Mouse (Mus musculus) fat pad, adult 2 months (tissue): ENCODE measurements around the gene Plpp1.

Experiments
- DNase-seq: peaks from one replicate; pipeline ENCODE4 v3.0.0-alpha.2; 2011; ENCODE audit warnings: low read depth, low spot score; ENCODE audit errors: extremely low read depth

The Plpp1 gene

DNA sequence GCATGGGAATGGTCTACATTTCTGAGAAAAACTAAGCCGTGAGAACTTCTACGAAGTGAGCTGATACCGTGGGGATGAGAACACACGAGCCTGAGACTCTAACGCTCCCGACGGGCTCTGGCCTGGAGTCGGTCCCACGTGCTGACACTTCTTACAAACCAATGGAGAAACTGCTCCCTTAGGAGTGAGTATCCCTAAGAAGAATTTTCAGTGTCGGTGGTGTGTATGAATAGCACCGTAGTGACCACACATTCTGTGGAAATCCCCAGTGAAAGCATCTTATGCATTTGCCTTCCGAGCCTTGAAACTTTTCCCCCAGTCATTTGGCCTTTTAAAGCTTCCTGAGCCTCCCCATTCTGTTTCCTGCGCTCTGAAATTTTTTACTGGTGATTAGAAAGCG lies 27.7 kb upstream of the Plpp1 start:
- no peak for DNase-seq

DNA sequence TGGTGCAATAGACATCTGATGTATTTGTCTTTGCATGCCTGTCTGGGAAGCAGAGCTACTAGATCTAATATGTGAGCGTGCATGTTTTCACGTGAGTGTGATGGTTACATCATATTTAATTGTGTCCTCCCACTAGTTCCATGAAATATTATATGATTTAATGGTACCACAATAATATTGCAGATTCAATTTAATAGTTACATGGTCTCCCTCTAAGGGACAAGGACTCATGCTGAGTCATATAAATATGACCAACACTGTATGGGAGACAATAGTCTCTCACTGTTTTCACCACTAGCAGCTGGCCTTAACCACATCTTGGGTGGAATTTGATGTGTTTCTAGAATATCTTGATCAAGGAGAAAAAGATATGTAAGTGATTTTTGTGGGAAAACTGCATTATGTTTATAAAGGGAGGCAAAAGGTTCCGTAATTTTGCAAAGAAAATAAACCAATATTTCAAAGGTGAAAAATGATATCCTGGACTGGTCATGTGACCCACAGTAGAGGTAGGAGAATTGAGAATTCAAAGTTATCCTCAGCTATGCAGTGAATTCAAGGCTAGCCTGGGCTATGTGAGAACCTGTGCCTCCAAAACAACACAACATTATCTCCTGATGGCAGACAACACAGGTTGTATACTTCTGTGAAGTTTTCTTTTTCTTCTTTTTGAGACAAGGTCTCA lies 26.5 kb upstream of the Plpp1 start:
- DNase-seq, result no peak

DNA sequence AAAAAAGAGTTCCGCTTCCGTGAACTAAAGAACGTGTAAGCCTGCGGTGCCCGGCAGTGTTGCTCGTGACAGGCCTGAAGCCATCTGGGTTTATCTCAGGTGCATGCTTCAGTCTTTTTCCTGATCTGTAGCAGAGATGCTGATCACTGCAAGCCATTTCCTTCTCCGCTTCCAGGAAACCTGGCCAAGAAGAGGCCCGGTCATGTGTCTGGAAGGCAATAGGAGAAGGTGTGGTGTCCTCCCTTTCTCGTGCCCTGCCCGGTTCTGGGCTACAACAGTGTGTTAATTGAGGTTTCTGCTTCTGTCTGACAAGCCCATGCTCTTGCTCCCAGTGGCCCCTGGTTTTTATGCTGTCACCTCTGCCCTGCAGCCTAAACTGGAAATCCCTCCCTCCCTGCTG lies 24.7 kb upstream of the Plpp1 start:
- DNase-seq, result no peak

DNA sequence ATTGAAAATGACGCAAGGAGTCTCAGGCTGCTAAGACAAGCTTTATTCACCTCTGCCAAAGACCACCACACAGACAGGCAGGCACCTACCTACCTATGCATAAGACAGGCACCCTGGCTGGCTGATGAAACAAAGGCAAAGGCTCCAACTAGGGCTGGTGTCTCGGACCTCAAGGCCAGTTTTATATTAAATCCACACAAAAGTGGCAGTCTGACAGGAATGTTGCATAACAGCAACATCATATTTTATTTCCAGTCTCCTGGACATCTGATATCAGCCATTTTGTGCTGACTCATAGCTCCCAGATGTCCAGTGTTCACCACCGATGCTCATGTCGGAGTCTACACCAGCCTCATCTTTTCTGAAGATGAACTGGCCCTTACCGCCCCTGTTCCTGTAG lies 22.2 kb upstream of the Plpp1 start:
- no peak for DNase-seq

DNA sequence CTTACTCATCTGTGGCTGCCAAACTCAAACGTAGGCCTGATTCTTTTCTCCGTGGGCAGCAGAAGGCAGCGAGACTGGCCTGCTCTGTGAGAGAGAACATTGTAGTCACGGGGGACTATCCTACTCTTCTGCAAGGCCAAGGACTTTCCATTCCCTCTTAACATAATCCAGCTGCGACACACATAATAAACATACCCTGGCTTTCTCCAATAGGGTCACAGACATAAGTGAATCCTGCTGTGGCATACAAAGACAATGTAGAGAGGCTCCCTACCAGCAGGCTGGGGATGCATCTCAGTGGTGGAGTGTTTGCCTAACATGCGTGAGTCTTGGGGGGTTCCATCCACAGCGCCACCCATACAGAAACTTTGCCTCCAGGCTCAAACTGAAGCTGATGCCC lies 15.3 kb upstream of the Plpp1 start:
- DNase-seq, result no peak

DNA sequence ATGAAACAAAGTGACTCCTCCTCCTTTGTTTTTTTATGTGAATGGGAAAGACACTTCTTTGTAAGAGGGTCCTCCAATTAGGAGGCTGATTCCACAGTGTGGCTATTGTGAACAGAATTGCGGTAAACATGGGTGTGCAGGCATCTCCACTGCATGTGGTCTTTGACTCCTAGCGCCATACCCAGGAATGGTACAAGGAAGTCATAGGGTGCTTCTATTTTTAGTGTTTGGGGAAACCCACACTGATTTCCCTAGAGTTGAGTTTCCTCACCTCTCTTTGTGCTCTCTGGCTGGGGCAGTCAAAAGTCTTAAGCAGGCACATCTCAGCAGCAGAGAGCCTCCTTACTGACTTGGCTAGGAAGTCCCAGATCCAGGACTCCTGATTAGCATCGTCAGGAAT lies 14.4 kb upstream of the Plpp1 start:
- no peak for DNase-seq

DNA sequence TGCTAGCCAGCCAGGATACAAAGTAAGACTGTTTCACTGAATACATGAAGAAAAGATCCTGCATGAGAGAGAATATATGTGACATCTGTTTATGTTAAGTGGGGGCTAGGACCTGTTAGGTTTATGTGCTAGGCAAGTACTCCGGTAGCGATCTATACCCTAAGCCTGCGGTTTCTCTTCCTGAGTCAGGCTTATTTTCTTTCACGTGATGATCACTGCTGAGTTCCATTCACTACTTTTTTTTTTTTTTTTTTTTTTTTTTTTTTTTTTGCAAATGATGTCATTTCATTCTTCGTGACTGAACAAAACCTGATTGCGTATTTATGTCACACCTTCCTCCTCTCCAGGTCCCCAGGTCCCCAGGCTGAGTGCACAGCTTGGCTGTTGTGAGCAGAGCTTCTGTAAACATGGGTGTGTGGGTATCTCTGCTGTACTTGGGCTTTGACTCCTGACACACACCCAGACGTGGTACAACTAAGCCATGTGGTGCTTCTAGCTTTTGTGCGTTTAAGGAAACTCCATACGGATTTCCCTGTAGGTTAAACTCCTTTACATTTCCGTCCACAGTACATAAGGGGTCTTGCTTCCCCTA lies 13.6 kb upstream of the Plpp1 start:
- no peak for DNase-seq

DNA sequence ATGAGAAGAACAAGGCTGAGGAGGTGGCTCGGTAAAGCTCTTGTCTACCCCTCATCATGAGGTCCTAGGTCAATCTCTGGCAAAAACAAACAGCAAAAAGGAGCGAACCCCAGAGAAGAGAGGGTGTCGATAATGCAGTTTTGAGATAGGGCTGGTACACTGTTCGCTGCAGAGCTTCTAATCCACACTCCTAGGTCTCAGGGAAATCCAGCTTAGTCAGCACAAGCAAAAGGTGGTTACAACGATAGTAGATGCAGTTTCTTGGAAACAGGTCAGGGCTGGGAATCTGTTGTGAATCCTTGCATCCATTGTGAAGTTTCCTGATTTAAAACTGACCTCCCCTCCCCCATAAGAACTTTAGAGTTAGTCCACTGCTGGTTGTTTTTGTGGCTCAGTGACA lies 9.8 kb upstream of the Plpp1 start:
- DNase-seq, result no peak

DNA sequence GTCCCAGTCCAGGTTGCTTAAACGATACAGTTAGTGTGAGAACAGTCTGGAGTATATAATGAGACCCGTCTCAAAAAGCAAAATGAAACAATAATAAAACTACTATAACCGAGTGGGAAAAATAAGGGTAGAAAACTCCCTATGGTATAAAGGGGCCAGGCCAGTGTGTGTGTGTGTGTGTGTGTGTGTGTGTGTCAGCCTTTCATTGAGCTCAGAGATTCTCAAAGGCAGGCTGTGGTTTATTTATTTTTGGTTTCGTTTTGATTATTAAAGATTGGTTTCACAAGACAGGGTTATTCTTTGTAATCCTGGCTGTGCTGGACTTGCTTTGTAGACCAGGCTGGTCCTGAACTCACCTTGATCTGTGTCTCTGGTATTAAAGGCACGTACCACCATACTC lies 8.7 kb upstream of the Plpp1 start:
- DNase-seq, result no peak

DNA sequence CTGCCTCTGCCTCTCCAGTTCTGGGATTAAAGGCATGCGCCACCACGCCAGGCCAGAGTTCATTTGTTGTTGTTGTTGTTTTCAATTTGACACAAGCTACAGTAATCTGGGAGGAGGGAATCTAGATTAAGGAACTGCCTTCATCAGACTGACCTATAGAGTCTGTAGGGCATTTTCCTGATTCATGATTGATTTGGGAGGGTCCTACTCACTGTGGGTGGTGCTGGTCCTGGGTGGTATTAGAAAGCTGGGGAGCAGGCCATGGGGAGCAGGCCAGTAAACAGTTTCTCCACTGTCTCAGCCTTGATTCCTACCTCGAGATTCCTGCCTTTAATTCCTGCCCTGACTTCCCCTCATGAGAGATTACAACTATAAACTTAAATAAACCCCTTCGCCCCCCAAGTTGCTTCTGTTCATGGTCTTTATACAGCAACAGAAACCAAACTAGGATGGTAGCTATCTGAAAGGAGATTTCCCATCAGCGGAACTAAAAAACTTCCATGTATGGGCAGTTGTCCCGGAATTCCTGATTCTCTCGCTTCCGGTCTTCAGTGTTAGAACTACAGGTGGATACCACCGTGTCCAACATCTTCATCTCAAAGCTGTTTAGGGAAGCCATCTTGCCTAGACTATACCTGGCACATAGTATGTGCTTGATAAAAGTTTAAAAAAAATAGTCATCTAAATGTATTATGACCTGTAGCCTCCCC lies 2.2 kb upstream of the Plpp1 start:
- DNase-seq, result no peak

DNA sequence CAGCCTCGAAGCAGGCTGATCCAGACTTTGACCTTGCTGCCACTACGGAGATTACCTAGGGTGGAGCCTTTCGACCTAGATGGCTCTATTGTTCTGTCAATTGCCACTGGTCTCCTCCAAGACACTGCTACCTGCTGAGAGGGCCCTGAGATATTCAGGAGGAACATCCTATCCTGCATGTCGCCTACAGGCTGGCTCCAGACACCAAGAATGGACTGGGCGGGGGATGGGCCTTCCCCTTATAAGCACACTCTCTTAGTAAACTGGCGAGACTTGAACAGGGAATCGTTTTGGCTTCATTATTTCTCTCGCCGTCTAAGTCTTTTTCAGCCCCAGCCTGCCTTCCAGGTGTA lies 1.7 kb upstream of the Plpp1 start:
- DNase-seq, result no peak

DNA sequence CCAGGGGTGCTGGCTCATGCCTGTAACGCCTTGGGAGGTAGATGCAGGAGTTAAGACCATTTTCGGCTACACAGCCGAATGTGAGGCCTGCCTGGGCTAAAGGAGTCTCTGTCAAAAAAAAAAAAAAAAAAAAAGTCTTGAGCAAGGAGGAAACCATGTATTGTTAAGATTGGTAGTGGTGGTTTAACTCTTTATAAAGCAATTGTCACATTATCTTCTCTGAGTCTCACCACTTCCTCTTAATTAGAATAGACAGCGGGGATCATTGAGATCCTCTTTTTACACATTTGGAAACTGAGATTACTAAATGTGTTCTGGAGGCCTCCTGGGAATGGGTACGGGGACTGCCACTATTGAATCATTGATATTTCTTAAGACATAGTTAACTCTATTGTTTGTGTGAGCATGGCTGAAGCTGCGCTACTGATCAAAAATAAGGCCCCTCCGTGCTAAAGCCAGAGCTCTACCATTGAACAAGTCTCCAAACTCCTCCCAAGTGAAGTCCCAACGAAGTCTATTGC lies 811 bp upstream of the Plpp1 start:
- DNase-seq, result no peak

DNA sequence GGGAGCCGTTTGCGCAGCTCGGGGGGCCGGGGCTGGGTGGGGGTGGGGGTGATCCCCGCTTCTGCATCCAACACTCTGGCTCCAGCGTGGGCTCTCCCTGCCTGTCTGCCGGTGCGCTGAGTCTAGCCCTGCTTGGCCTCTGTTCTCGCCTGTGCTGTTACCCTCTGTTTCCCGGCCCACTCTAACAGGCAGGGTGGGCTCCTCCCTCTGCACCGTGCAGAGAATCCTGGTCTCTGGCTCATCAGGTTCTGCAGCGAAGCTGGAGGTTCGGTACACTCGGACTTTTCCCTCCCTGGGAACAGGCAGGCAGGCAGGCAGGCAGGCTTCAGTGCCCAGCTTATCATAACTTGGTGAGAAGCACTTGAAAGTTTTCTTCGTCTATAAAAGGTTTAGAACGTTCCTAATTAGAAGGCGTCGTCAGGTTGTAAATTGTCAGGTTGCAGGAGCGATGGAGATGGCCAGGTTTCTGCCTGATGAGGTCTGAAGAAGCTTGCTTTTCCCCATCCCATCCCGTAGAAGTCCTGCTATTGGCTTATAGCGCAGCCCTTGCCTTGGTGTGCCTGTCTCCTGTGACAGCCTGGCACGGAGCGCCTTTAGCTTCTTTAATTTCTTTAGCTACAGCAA lies 901 bp downstream of the Plpp1 start:
- no peak for DNase-seq

DNA sequence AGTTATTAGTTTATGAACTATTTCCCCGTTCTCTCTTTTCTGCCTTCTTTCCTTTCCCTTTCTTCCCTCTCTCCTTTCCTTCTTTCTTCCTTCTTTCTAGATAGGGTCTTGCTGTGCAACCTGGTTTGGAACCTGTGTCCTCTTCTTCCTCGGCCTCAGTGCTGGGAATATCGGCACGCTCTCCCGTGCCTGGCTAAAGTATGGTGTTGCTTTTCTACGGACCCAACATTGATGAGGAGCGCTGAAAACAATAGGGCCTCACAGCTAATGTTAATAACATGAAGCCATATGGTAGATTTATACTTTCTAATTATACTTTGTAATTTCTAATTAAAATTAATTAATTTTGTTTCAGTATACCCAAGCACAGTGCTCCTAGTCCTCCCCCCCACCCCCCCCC lies 2.5 kb downstream of the Plpp1 start:
- DNase-seq, result no peak

DNA sequence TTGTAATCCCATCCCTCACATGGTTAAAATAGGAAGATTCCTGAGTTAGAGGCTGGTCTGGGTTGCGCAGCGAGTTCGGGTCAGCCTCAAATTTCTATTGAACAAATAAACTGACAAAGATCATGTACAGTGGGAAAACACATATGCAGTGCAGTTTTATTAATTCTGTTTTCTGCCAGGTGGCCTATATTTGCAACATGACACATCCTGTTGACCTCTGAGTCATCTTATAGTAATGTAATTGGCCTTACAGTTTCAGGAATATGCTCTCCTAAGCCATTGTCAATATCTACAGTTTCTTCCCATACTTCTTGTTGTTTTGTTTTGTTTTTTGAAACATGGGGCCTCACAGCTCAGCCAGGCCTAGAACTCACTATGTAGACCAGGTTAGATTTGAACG lies 3.1 kb downstream of the Plpp1 start:
- DNase-seq, result no peak

DNA sequence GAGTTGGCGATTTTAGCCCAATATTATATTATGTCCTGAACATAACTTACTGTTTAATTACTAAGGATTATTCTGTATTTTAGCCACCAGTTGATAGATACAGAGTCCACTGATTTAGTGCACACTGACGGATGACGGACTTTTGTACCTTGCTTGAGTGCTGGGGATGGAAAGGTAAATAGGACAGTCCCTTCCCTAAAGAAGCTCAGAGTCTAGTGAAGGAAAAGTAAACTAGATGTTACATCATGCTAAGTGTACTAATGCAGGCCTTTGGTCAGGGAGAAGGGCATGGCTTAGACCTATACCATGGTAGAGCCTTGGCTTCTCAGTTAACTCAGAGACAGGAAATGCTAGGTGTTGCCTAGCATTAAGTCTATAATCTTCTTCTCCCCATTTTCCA lies 4.9 kb downstream of the Plpp1 start:
- no peak for DNase-seq

DNA sequence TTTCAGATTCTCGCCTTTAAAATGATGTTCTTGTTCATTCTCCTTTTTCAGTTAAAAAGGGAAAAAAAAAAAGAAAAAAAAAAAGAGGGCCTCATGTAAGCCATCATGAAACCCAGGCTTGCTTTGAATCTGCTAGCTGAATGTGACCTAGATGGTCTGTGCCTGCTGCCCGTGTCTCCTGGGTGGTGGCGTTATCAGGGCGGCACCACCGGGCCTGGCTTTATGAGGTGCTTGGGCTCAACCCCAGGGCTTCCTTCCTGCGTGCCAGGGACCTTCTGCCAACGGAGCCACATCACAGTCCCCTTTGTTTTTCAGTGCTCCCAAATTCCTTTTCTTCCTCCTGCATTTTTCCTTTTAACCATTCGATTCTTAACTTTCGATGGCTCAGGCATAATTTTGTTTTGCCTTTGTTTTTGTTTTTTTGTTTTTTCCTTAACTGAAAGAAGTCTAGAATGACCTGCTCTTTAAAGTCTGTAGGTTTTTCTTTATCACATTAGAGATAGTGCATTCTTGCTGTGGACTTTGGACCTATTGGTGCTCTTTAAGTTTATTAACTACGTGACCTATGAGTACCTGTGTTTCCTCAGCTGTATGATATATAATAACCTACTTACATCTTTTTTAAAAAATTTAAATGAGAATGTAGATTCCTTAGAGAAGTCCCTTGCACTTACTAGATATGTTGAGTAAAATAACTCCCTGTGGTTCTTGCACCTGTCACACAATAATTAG lies 7.5 kb downstream of the Plpp1 start:
- no peak for DNase-seq

DNA sequence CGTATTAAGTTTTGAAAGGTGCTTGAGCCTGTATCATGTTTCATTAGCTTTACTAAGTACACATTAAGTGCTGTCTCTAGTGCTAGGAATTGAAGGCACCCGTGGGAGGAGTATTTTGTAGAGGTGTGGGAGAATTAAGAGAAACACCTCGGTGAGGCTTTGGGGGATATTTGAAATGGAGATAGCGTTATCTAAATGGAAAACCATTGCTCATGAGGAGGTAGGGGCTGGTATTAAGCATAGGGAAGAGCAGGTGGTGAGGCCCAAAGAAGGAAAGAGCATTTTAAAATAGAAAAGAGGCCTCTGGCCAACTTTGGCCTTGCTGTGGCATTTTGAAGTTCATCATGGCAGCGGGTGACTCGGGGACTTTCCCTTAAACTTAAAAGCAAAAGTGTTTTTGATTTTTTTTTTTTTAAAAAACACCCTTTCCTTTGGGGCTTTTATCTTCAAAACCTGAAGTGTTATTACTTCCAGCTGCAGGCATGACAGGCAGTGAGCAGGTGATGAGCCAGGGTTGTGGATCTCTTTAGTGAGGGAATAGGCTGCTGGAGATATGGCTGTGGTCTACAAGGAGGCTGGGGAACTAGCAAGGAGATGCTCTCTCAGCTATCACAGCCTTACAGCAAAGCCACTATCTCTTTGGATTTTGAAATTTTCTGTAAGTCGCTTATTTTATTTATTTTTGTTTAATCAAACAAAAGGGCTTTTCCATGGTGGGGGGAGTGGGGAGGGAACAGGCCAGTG lies 9.1 kb downstream of the Plpp1 start:
- no peak for DNase-seq

DNA sequence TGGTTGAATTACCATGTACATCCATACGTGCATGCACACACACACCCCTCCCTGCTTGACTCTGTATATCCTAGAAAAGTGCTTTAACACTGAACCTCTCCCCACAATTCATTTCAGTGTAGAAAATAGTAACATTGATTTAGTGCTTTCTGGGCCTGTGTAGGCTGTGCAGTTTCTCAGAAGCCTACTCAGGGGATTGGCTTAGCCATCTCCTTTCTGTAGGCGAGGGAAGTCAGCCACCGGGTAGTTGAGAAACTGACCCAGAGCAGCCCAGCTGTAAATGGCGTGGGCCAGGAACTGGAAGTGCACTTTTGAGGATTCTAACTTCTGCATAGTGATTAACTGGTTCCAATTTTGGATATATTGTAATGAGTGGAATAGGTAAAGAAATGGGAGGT lies 9.7 kb downstream of the Plpp1 start:
- DNase-seq, result no peak

DNA sequence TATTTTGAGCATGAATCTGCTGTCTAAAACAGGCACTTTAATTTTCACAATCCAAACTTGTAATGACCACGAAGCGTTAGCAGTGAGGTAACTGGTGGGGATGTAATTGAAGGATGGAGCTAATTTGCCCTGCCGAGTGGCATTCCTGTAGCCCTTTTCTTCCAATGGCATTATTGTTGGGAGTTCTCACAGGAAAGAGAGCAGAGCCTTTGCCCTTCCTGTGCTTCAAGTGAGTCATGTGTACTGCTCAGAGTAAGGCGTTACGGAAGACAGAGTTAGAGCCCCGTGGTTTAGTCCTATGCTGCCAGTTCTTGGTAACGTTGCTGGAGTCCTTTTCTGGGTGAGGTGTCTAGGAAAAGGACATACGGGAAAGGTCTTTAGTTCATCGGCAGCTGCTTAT lies 10.2 kb downstream of the Plpp1 start:
- no peak for DNase-seq
